Mouse (Mus musculus): Measurements from ENCODE around the gene Fcrl1.
"Not testable (repeated sequence)": the region's sequence is repeated elsewhere in the genome, so short reads cannot be mapped to it uniquely, and the experiment has no call there.

Fcrl1 gene

DNA sequence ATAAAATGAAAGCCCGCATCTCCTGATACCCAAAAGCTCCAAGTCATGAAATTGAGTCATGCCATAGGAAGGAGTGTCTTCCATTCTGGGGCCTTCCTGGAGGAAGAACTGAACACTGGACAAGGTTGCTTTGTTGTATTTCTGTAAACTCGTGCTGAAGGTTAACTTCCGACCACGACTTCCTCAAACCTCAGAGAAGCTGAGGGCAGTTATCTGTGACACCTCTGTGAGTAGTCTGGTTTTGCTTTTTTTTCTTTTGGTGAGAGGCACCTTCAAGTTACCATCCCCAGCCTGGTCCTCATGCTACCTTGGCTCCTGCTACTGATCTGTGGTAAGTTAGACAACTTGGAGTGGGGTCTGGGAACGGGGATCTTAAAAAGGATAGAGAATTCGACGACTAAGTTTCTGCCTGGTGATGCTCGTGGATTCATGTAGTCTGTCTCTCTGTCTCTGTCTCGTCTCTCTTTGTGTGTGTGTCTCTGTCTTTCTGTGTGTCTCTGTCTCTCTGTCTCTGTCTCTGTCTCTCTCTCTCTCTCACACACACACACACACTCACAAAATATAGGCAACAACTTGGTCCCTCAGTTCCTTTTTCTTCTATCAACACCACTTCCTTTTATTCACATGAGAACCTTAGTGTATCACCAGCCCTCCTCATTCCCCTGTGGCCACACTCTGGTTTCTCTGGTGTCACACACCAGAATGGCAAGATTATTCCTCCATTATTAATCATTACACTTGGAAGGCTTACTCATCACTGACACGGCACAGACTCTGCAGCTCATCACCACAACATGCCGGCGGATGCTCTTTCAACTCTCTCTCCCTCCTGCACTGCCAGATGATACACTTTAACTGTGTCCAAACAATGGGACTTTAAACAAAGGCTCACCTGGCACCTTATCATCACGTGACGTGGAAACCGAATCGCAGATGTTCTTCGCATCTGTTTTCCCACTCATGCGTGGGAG, at the start of gene Fcrl1:
TSS of gene Fcrl1 (plus strand) at position 193 of the 971 bp plus-strand sequence.
- no peak for DNase-seq (ENCODE audit: extremely low spot score, low spot score)

DNA sequence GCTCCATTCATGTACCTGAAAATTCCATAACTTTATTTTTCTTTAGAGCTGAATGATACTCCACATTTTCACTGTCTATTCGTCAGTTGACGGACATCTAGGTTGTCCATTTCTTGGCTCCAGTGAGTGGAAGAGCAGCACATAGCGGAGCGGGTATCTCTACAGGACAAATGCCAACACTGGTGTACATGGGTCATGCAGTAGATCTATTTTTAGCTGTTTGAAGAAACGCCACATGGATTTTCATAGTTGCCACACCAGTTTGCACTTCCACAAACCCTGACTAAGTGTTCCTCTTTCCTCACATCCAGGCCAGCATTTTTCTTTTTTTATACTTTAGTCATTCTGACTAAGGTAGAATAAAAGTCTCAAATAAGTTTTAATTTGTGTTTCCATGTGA, 38.3 kb upstream of the Fcrl1 start:
- DNase-seq (ENCODE audit: extremely low spot score, low spot score), result no peak

DNA sequence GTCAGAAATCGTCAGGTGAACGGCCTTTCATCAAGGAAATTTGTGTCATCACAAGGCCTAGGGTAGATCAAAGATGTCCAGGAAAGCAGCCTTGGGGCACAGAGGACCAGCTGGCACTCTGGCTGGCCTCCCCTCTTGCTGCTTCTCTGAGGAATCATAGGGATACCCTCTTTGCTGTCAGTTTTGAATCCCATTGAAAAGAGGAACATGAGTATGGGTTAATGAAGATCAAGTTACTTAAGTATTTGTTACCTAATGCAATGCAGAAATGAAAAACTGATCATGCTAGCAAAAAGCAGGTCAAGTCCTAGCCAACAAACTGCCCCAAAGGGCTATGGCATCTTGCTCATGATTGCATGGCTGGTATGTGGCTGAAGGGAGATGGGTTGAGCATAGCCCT, 25.2 kb upstream of the Fcrl1 start:
- DNase-seq (ENCODE audit: extremely low spot score, low spot score), result not testable (repeated sequence)

DNA sequence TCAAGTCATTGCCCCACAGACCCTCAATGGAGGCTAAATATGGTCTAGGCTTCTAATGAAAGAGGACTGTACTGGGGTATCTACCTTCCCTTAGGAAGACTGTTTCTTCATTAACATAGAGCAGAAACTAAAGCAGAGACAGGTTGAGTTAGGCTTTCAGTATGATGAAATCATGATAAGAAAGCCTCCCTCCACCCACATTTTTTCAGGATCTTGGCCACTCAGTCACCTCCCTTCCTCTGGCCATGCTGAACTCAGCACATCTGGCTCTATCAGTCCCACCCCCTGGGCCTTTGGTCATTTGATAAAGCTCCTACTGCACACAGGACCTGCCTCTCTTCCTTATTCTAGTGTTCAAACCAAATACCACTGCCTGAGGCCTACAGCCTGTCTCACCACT, 18.6 kb upstream of the Fcrl1 start, which contains the start of gene Cd5l:
TSS of gene Cd5l (plus strand) at position 301 of the 400 bp plus-strand sequence.
- no peak for DNase-seq (ENCODE audit: extremely low spot score, low spot score)

DNA sequence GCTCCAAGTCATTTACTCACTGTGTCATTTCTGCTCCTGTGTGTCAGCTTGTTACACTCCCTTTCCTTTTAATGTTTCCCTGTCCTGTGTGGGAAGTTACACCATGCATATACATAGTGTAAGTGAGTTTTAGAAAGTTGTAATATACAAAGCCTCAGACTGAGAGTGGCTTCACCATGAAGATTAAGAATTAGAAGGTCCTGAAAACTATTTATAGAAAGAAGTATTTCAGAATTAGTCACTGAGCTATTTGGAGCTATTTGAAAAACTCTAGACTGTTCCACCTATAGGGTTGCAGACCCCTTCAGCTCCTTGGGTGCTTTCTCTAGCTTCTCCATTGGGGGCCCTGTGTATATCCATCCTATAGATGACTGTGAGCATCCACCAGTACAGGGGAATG, 17.0 kb upstream of the Fcrl1 start:
- no peak for DNase-seq (ENCODE audit: extremely low spot score, low spot score)

DNA sequence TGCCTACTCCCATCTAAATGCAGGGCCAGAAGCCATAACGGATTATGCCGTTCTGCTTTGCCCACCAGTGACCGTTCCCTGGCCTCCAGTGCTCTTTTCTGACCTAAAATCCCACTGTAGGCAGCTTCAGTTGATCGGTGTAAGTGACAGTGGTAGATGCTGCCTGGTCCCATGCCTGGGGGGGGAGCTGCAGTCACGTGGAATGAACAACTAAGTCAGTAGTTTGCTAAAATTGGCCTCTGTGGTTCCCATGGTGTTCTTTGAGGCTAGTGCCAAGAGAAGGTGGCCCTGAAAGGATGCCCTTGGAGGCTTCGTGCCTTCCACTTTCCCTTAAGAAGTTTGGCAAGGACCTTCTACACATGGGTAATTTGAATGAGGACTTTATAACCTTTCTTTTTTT, 15.7 kb upstream of the Fcrl1 start:
- no peak for DNase-seq (ENCODE audit: extremely low spot score, low spot score)

GRCm38 (mm10) chr3:87365691-87366090, 10.5 kb upstream of the Fcrl1 start:
- no peak for DNase-seq (ENCODE audit: extremely low spot score, low spot score)

- no peak for DNase-seq (ENCODE audit: extremely low spot score, low spot score)
These were observed 8.7 kb upstream of the Fcrl1 start for GRCm38 (mm10) chr3:87367511-87367910.

GRCm38 (mm10) chr3:87369181-87369580, 7.0 kb upstream of the Fcrl1 start:
- no peak for DNase-seq (ENCODE audit: extremely low spot score, low spot score)

GRCm38 (mm10) chr3:87377228-87377627, 1.0 kb downstream of the Fcrl1 start:
- no peak for DNase-seq (ENCODE audit: extremely low spot score, low spot score)

- DNase-seq (ENCODE audit: extremely low spot score, low spot score), result no peak
These were observed 1.5 kb downstream of the Fcrl1 start for GRCm38 (mm10) chr3:87377719-87378118.

DNA sequence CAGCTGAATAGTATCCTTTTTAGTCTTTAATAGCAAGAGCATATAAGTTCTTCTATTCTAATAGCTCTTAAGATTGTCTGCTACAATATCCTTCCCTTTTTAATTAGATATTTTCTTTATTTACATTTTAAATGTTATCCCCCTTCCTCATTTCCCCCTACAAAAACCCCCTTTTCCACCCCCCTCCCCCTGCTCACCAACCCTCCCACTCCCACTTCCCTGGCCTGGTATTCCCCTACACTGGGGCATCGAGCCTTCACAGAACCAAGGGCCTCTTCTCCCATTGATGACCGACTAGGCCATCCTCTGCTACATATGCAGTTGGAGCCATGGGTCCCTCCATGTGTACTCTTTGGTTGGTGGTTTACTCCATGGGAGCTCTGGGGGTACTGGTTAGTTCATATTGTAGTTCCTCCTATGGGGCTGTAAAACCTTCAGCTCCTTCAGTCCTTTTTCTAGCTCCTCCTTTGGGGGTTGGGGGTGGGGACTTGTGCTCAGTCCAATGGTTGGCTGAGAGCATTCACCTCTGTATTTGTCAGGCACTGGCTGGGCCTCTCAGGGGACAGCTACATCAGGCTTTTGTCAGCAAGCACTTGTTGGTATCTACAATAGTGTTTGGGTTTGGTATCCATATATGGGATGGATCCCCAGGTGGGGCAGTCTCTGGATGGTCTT, 3.6 kb downstream of the Fcrl1 start:
- not testable (repeated sequence) for DNase-seq (ENCODE audit: extremely low spot score, low spot score)

DNA sequence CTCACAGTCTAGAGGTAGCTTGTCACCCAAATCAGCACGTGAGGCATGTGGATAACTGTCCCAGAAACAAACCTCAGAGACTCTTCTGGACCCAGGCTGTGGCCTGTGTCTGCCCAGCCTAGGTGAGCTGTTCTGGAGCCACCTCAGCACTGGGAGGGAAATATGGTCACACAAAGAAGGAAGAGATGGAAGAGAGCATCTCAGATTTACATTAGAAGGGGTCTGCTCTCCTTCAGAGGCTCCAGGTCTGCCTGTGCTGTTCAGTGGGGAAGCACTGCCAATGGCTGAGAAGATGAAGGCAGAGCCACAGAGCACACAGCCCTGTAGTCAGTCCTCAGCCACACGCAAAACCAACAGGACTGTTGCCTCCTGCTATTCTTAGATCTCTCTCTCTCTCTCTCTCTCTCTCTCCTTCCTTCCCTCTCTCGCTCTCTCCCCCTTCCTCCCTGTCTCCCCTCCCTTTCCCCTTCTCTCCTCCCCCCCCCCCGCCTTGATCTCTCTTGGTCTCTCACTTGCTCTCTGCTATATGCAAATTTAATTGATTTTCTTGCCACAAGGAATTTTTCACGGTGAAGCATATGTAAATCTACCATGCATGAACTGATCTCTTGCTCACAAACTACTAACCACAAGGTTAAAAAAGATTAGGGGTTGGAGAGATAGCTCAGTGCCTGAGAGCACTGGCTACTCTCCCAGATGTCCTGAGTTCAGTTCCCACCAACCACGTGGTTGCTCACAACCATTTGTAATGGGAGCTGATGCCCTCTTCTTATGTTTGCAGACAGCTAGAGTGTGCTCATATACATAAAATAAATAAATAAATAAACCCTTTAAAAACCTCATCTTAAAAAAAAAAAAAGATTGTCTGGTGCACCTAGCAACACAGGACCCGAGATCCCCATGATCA, 5.9 kb downstream of the Fcrl1 start:
- no peak for DNase-seq (ENCODE audit: extremely low spot score, low spot score)

DNA sequence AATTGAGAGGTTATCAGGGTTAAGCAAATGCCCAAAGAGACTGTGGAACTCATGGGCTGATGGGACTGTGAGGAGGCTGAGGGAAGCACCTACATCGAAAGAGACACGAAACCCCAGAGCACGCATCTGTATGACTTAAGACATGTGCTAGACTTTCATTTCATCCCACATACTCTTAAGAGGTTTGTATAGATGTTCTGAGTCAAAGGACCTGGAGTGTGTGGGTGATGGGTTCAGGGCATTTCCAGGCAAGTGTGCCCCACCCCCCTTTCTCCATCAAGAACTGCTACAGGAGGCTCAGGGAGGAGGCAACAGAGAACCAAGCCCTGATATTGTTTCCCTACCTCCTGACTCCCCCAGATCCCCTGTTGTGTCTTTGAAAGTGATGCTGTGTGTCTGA, 7.1 kb downstream of the Fcrl1 start:
- no peak for DNase-seq (ENCODE audit: extremely low spot score, low spot score)

DNA sequence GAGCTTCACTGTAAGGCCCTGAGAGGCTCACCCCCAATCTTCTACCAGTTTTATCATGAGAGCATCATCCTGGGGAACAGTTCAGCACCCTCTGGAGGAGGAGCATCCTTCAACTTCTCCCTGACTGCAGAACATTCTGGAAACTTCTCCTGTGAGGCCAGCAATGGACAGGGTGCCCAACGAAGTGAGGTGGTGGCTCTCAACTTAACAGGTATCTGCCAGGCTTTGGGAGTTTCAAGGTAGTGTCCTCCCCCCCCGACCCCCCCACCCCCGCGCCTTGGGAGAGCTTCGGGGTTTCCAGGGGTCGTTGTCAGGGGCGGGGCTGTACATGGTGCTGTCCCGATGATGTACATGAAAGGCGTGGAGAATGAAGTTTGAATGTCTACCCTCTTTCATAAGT, 8.9 kb downstream of the Fcrl1 start:
- no peak for DNase-seq (ENCODE audit: extremely low spot score, low spot score)

DNA sequence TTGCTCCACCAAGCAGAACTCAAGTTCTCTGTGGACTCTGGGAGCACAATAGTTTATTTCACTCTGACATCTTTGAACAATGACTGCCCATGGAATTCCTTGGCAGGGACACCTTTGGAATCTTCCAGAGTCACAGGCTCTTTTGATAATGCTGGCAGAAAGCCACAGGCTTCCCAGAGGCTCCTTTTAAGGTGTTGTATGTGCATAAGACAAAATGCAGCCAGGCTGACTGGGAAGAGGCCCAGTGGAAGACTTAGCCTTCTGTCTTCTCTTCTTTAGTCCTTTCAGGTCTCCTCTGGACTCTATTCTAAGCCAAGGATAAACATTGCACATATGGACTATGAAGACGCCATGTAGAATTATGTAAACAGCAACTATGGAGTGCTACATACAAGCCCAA, 14.7 kb downstream of the Fcrl1 start:
- DNase-seq (ENCODE audit: extremely low spot score, low spot score), result no peak

DNA sequence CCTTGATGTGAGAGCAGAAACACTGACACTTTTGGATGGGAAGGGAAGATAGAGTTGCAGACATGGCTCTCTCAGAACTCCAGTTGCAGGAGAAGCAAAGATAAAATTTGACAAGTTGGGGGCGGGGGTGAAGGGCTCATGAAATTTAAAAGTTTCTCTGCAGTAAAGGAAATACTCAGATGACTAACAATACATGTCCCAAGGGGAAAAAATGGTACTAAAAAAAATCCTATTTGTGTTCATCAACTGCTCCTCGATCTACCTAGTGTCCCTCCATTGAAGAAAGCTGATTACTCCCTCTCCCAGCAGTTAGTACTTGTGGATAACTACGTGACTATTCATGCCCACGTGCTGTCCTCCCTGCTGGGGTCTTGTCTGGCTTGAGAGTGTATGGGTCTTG, 22.6 kb downstream of the Fcrl1 start:
- no peak for DNase-seq (ENCODE audit: extremely low spot score, low spot score)

DNA sequence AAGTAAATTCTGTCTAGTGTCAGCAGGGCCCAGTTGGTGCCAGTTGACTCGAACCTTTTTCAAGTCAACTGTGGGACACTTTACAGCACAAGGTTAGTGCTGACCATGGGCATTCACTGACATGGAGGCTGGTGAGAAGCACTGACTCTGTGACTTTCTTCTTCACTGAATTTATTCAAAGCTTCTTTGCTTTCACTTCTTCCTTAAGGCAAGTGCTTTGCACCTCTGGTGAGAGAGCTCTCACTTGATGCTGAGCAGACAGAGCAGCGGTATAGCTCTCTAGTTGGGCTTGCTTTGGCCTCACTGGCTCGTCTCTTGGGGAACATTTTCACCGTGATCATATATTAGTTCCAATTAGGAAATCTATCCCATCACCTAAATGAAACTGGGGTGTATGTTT, 23.7 kb downstream of the Fcrl1 start:
- no peak for DNase-seq (ENCODE audit: extremely low spot score, low spot score)

DNA sequence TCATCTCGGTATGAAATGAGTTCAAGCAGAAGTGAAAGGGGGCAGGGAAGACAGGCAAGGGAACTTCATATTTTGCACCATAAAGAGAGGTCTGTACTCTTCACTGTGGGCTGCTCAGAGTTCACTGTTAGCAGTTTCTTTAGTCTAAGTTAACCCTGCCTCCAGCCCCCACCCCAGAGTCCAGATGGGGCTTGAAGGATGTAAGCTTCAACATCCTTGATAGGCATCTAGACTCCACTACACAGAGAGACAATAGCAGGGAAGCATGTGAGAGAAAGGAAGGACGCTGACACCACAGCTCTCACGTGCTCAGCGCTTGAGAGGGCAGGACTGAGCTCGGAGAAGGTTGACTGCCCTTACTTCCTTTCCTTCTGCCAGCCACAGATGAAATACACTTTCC, 25.1 kb downstream of the Fcrl1 start:
- DNase-seq (ENCODE audit: extremely low spot score, low spot score), result no peak

- DNase-seq (ENCODE audit: extremely low spot score, low spot score), result peak; percentile 16
These were observed 32.0 kb downstream of the Fcrl1 start for GRCm38 (mm10) chr3:87408171-87408570.

DNA sequence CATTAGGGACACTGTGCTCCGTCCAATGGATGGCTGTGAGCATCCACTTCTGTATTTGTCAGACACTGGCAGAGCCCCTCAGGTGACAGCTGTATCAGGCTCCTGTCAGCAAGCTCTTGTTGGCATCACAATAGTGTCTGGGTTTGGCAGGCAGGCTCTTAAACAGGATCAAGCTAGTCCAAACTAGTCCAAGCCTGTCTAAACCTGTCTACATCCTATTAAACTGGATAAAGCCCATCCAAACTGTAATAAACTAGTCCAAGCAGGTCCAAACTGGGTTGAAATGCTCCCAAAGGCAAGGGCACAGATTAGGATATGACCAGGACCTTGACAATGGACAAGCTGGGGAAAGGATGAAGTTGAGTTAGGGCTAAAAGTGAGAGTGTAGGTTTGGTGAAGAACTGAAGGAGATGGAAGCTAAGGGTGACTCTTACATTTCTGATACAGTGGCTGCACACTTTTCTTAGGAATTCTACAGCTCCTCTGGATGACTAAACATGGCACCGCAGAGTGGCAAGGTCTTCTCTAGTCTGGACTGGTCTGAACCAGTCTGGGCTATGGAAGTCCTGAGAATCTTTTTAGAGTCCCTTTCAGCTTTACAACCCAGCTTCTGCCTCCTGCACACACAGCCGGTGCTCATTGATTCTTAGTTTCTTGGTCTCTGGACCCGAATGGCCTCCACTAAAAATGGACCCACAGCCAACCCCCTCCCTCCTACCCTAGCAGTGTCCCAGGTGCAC, 33.2 kb downstream of the Fcrl1 start:
- DNase-seq (ENCODE audit: extremely low spot score, low spot score), result no peak
